Mouse (Mus musculus) CH12.LX (cell line): ENCODE measurements around the gene Nup155. TPM values are rescaled to one million over a fixed set of nuclear protein-coding genes. Genes with fewer than 3 reads are reported as not detected.

Experiments
- DNase-seq: peaks from one replicate; pipeline ENCODE4 v3.0.0-alpha.2; 2013; ENCODE audit errors: extremely low read depth
- H3K27ac ChIP-seq: 2 replicates; pipeline ENCODE4 v1.5.1; 2012; ENCODE audit warnings: low read depth, mild to moderate bottlenecking, control low read depth, moderate library complexity; ENCODE audit not compliant: insufficient read depth
- H3K27me3 ChIP-seq: replicated peaks from 2 replicates; pipeline ENCODE3; 2012; ENCODE audit warnings: inconsistent platforms
- H3K36me3 ChIP-seq, 2 experiments: replicated peaks in 1 of 2; 2 replicates each; pipeline versions ENCODE3 to v1.6.1; 2012; ENCODE audit warnings: inconsistent platforms in 1 of 2, low read length in 1 of 2, mild to moderate bottlenecking in 1 of 2, mixed read lengths in 1 of 2, moderate library complexity in 1 of 2; ENCODE audit not compliant: control insufficient read depth in 1 of 2, insufficient read depth in 1 of 2
- H3K4me1 ChIP-seq, 2 experiments: 2 replicates each; pipeline ENCODE4 v1.6.1; 2012; ENCODE audit warnings: inconsistent platforms in 1 of 2, moderate library complexity in 1 of 2; ENCODE audit not compliant: insufficient read depth in 2 of 2, control insufficient read depth in 1 of 2
- H3K4me2 ChIP-seq: 2 replicates; pipeline ENCODE4 v1.6.1; 2012; ENCODE audit warnings: low read depth, mild to moderate bottlenecking, control low read depth; ENCODE audit not compliant: poor library complexity, insufficient read depth, severe bottlenecking
- H3K4me3 ChIP-seq, 3 experiments: fragments of 150-350 bp in 1 of 3; sonication (generic) in 1 of 3; replicated peaks in 1 of 3; 2 replicates each; pipeline versions ENCODE3 to v1.5.1; 2011 to 2012; ENCODE audit warnings: low read depth in 2 of 3, low read length in 2 of 3, mild to moderate bottlenecking in 2 of 3, moderate library complexity in 2 of 3, control low read depth in 1 of 3, improper control_type of control experiment in 1 of 3, inconsistent platforms in 1 of 3, mixed read lengths in 1 of 3; ENCODE audit not compliant: poor library complexity in 1 of 3
- H3K79me2 ChIP-seq: replicated peaks from 2 replicates; pipeline ENCODE4 v1.6.1; 2012; ENCODE audit warnings: mild to moderate bottlenecking, moderate library complexity; ENCODE audit not compliant: control insufficient read depth, poor library complexity, insufficient read depth, severe bottlenecking; ENCODE audit errors: extremely low read depth
- H3K9ac ChIP-seq: 2 replicates; pipeline ENCODE4 v1.6.1; 2012; ENCODE audit warnings: low read depth, mild to moderate bottlenecking, control low read depth, moderate library complexity; ENCODE audit not compliant: insufficient read depth
- H3K9me3 ChIP-seq: replicated peaks from 2 replicates; pipeline ENCODE3; 2012; ENCODE audit warnings: low read length, inconsistent platforms, mixed read lengths
- CHD1 ChIP-seq: IDR thresholded peaks from 2 replicates; pipeline ENCODE4 v1.6.1; 2012; ENCODE audit warnings: low read depth, low read length, improper control_type of control experiment, inconsistent platforms
- CHD2 ChIP-seq: IDR thresholded peaks from 2 replicates; pipeline ENCODE4 v1.6.1; 2011; ENCODE audit warnings: low read length, improper control_type of control experiment
- CTCF ChIP-seq, 2 experiments: IDR thresholded peaks in 1 of 2; conservative IDR thresholded peaks in 1 of 2; 2 replicates each; pipeline ENCODE4 v1.5.1; 2011 to 2012; ENCODE audit warnings: low read depth in 2 of 2, low read length in 2 of 2, improper control_type of control experiment in 1 of 2, inconsistent platforms in 1 of 2, mild to moderate bottlenecking in 1 of 2, moderate library complexity in 1 of 2
- ELF1 ChIP-seq: IDR thresholded peaks from 2 replicates; pipeline ENCODE4 v1.6.1; 2014; ENCODE audit warnings: low read depth, mild to moderate bottlenecking, inconsistent platforms, low read length, improper control_type of control experiment
- EP300 ChIP-seq: IDR thresholded peaks from 2 replicates; pipeline ENCODE4 v1.6.1; 2011; ENCODE audit warnings: low read length, improper control_type of control experiment
- GABPA ChIP-seq: IDR thresholded peaks from 2 replicates; pipeline ENCODE4 v1.6.1; 2012; ENCODE audit warnings: low read depth, low read length, improper control_type of control experiment, inconsistent platforms; ENCODE audit not compliant: insufficient replicate concordance
- HCFC1 ChIP-seq: IDR thresholded peaks from 2 replicates; pipeline ENCODE4 v1.6.1; 2012; ENCODE audit warnings: low read depth, mild to moderate bottlenecking, inconsistent platforms, low read length, improper control_type of control experiment
- IRF4 ChIP-seq: IDR thresholded peaks from 2 replicates; pipeline ENCODE4 v1.6.1; 2014; ENCODE audit warnings: low read depth, mild to moderate bottlenecking, inconsistent platforms, low read length, improper control_type of control experiment
- KAT2A ChIP-seq: IDR thresholded peaks from 2 replicates; pipeline ENCODE4 v1.6.1; 2012; ENCODE audit warnings: low read length, improper control_type of control experiment, inconsistent platforms; ENCODE audit not compliant: insufficient replicate concordance
- MAX ChIP-seq: IDR thresholded peaks from 2 replicates; pipeline ENCODE4 v1.6.1; 2011; ENCODE audit warnings: low read length, improper control_type of control experiment
- MAZ ChIP-seq: IDR thresholded peaks from 2 replicates; pipeline ENCODE4 v1.6.1; 2012; ENCODE audit warnings: low read depth, mild to moderate bottlenecking, inconsistent platforms, low read length, improper control_type of control experiment, moderate library complexity
- MEF2A ChIP-seq: IDR thresholded peaks from 2 replicates; pipeline ENCODE4 v1.6.1; 2014; ENCODE audit warnings: low read depth, mild to moderate bottlenecking, inconsistent platforms, low read length, improper control_type of control experiment, borderline replicate concordance
- MXI1 ChIP-seq: IDR thresholded peaks from 2 replicates; pipeline ENCODE4 v1.6.1; 2011; ENCODE audit warnings: mild to moderate bottlenecking, low read depth, low read length, improper control_type of control experiment
- PAX5 ChIP-seq: IDR thresholded peaks from 2 replicates; pipeline ENCODE4 v1.6.1; 2012; ENCODE audit warnings: low read length, inconsistent platforms, mixed read lengths
- POLR2A ChIP-seq: IDR thresholded peaks from 2 replicates; pipeline ENCODE4 v1.6.1; 2011; ENCODE audit warnings: low read depth, mild to moderate bottlenecking, improper control_type of control experiment, low read length
- RCOR1 ChIP-seq: conservative IDR thresholded peaks from 2 replicates; pipeline ENCODE4 v1.6.1; 2012; ENCODE audit warnings: low read depth, mild to moderate bottlenecking, inconsistent platforms, low read length, improper control_type of control experiment
- SIN3A ChIP-seq: IDR thresholded peaks from 2 replicates; pipeline ENCODE4 v1.6.1; 2012; ENCODE audit warnings: low read length, improper control_type of control experiment, inconsistent platforms
- UBTF ChIP-seq: IDR thresholded peaks from 2 replicates; pipeline ENCODE4 v1.6.1; 2012; ENCODE audit warnings: low read depth, mild to moderate bottlenecking, inconsistent platforms, low read length, improper control_type of control experiment, moderate library complexity
- USF2 ChIP-seq: conservative IDR thresholded peaks from 2 replicates; pipeline ENCODE4 v1.6.1; 2011; ENCODE audit warnings: low read depth, low read length, improper control_type of control experiment
- dilution Hi-C: fragments of 300-500 bp; cut with MboI; formaldehyde crosslinking; loops from 2 replicates; pipeline ENCODE4 v1.14.3; 2020; ENCODE audit warnings: low sequenced_read_pairs; ENCODE audit not compliant: extremely low pct_unique_long_range_greater_than_20kb, extremely low pct_ligation_motif_present
- in situ Hi-C: fragments of 300-500 bp; cut with MboI; formaldehyde crosslinking; loops from 3 replicates; pipeline ENCODE4 v1.14.3; 2019; ENCODE audit warnings: low sequenced_read_pairs, low pct_ligation_motif_present, low pct_unique_long_range_greater_than_20kb, mixed read lengths
- polyA plus RNA-seq: library from polyadenylated mRNA; unstranded; fragments of >175 nt; gene quantifications from 2 replicates; pipeline ENCODE4 v1.2.1, GENCODE M21; 2012; ENCODE audit warnings: low read depth; ENCODE audit not compliant: insufficient read length
- total RNA-seq, 2 experiments: library from RNA; depleted of rRNA; stranded (reverse); fragments of 300-350 nt in 1 of 2; fragments of >200 nt in 1 of 2; gene quantifications; 2 replicates each; pipeline ENCODE4 v1.2.3; 2012 to 2014

Nup155 gene
- total and polyA plus RNA-seq, 3 experiments: 37.4 to 45.0 (median 42.3) TPM

- peak overlapping the region; percentile 90 for H3K4me2 ChIP-seq
- dilution Hi-C loops: no loop called here
- in situ Hi-C loops: no loop called here
- H3K79me2 ChIP-seq: no peaks in the 10 kb centered on the region
- peak overlapping the region; percentile 79 for H3K9ac ChIP-seq
- H3K4me3 ChIP-seq: peak overlapping the region; percentile 52 to 98 (median 82)
- no peaks in the 10 kb centered on the region for H3K9me3 ChIP-seq
- peaks cover 3 to 15% of the 10 kb centered on the region in 2 experiments for H3K36me3 ChIP-seq
- H3K27me3 ChIP-seq: no peaks in the 10 kb centered on the region
- H3K4me1 ChIP-seq: peaks cover 0 to 7% of the 10 kb centered on the region in 2 experiments; a peak in 1 of 4 replicates
- TF ChIP-seq MAZ: 0 out of 2 replicates have a peak, but pooled peaks have one; percentile 8
- TF ChIP-seq MAX: 0 out of 2 replicates have a peak, but pooled peaks have one; percentile 1
- peak; percentile 72; the same call in 1 of the 2 replicates for TF ChIP-seq CHD1
- TF ChIP-seq MXI1: 0 out of 2 replicates have a peak, but pooled peaks have one; percentile 6
- TF ChIP-seq KAT2A: no peak
- peak; percentile 29 for DNase-seq
- no peak overlapping the region for H3K27ac ChIP-seq
These were observed 60.2 kb downstream of the Nup155 start for GRCm38 (mm10) chr15:8169266-8169746.

- Histone ChIP-seq H3K79me2 (no peaks in the 10 kb centered on the region), H3K27me3 (no peaks in the 10 kb centered on the region), H3K36me3 (peaks cover 14 to 39% of the 10 kb centered on the region in 2 experiments), H3K4me1 (peaks cover 0 to 13% of the 10 kb centered on the region in 2 experiments; a peak in 2 of 4 replicates), H3K4me3 (no peak overlapping the region), H3K27ac (no peak overlapping the region), H3K4me2 (no peak overlapping the region), H3K9ac (no peak overlapping the region), H3K9me3 (no peaks in the 10 kb centered on the region)
- in situ Hi-C loops: no loop called here
- TF ChIP-seq IRF4 (no peak), ELF1 (no peak), EP300 (no peak), UBTF (no peak), CHD2 (no peak), MEF2A (no peak), RCOR1 (no peak), GABPA (no peak), HCFC1 (no peak), SIN3A (no peak), CTCF (conservative IDR thresholded peaks at IDR 0.05 in 1 of 2, IDR thresholded peaks at IDR 0.05 in 1 of 2; ENCODE audit: low read depth in 2 of 2, low read length in 2 of 2) (no peak), USF2 (no peak), CHD1 (no peak), POLR2A (no peak), PAX5 (no peak)
- no peak for DNase-seq
- dilution Hi-C loops: no loop called here
These were observed 80.5 kb downstream of the Nup155 start for GRCm38 (mm10) chr15:8189563-8189962.
